Mouse (Mus musculus) ES-E14 (cell line): ENCODE data around the gene Ppp1r13b. TPM values are rescaled to one million over a fixed set of nuclear protein-coding genes. Genes with fewer than 3 reads are reported as not detected.

Experiments
- DNase-seq: peaks from one replicate; pipeline ENCODE4 v3.0.0-alpha.2; 2013; ENCODE audit warnings: low read depth, low spot score
- H3K27ac ChIP-seq: 2 replicates; pipeline ENCODE4 v1.5.1; 2012; ENCODE audit warnings: low read depth, mild to moderate bottlenecking, low read length, moderate library complexity, mixed read lengths; ENCODE audit not compliant: poor library complexity, insufficient read depth, severe bottlenecking
- H3K36me3 ChIP-seq: 2 replicates; pipeline ENCODE4 v1.6.1; 2012; ENCODE audit warnings: mild to moderate bottlenecking, low read length, moderate library complexity, mixed read lengths; ENCODE audit not compliant: control insufficient read depth, poor library complexity, insufficient read depth, severe bottlenecking
- H3K4me1 ChIP-seq, 2 experiments: fragments of 150-350 bp in 1 of 2; sonication (generic) in 1 of 2; 2 replicates each; pipeline ENCODE4 v1.6.1; 2012; ENCODE audit warnings: low read length in 2 of 2, mild to moderate bottlenecking in 1 of 2, mixed read lengths in 1 of 2; ENCODE audit not compliant: control insufficient read depth in 2 of 2, insufficient read depth in 2 of 2, poor library complexity in 1 of 2
- H3K4me3 ChIP-seq, 2 experiments: fragments of 150-350 bp in 1 of 2; sonication (generic) in 1 of 2; 2 replicates each; pipeline ENCODE4 v1.5.1; 2012; ENCODE audit warnings: low read length in 2 of 2, low read depth in 1 of 2, mild to moderate bottlenecking in 1 of 2, mixed read lengths in 1 of 2; ENCODE audit not compliant: insufficient read depth in 1 of 2, poor library complexity in 1 of 2, severe bottlenecking in 1 of 2
- H3K9ac ChIP-seq: 2 replicates; pipeline ENCODE4 v1.6.1; 2012; ENCODE audit warnings: low read depth, mild to moderate bottlenecking, low read length, mixed read lengths; ENCODE audit not compliant: poor library complexity, insufficient read depth, severe bottlenecking
- H3K9me3 ChIP-seq: fragments of 150-350 bp; sonication (generic); 2 replicates; pipeline ENCODE4 v1.6.1; 2012; ENCODE audit warnings: low read depth, mild to moderate bottlenecking, low read length; ENCODE audit not compliant: control insufficient read depth, insufficient read depth
- CHD2 ChIP-seq: IDR thresholded peaks from 2 replicates; pipeline ENCODE4 v1.6.1; 2014; ENCODE audit warnings: mild to moderate bottlenecking, low read depth, low read length, inconsistent platforms
- HCFC1 ChIP-seq: IDR thresholded peaks from 2 replicates; pipeline ENCODE4 v1.6.1; 2012; ENCODE audit warnings: low read length, inconsistent platforms, borderline replicate concordance; ENCODE audit not compliant: insufficient read depth
- MAFK ChIP-seq: IDR thresholded peaks from 2 replicates; pipeline ENCODE4 v1.6.1; 2014; ENCODE audit warnings: mild to moderate bottlenecking, low read depth, low read length, inconsistent platforms; ENCODE audit not compliant: insufficient read depth
- ZC3H11A ChIP-seq: IDR thresholded peaks from 2 replicates; pipeline ENCODE4 v1.6.1; 2012; ENCODE audit warnings: low read depth, mild to moderate bottlenecking, inconsistent platforms, low read length, borderline replicate concordance
- ZNF384 ChIP-seq: IDR thresholded peaks from 2 replicates; pipeline ENCODE4 v1.6.1; 2012; ENCODE audit warnings: low read depth, low read length, inconsistent platforms
- in situ Hi-C, 2 experiments: fragments of 600-800 bp; cut with MboI; formaldehyde crosslinking; loops; one replicate each; pipeline ENCODE4 v1.15.1; 2025; ENCODE audit warnings: low sequenced_read_pairs in 2 of 2, inconsistent platforms in 1 of 2; ENCODE audit not compliant: unreplicated experiment in 2 of 2
- total RNA-seq: library from RNA; depleted of rRNA; stranded (reverse); fragments of 300-350 nt; gene quantifications from 2 replicates; pipeline ENCODE4 v1.2.3, GENCODE M21; 2012

Gene Ppp1r13b
- total RNA-seq, 1 experiment: 4.4 TPM

DNA sequence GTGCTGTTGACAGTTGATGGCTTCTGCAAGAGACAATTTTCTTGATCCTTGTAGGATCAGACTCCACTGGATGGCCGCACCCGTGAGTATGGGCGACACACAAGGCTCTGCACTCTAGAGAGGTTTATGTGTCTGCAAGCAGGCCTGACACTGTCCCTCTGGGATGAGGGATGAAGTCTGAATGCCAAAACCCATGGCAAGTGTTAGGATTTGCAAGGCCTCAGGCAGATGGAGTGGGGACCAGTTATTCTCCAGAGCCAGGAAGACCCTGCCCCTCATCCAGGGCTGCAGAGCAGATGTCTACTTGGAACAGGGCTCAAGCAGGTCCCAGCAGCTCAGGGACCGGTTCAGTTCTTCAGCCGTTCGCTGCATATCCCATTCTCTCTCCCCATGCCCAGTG, 7.9 kb upstream of the Ppp1r13b start:
- H3K9me3 ChIP-seq: no peaks in the 10 kb centered on the region
- no peak overlapping the region for H3K9ac ChIP-seq
- no peak for TF ChIP-seq ZNF384
- no peak for TF ChIP-seq ZC3H11A
- no peak for TF ChIP-seq HCFC1
- TF ChIP-seq CHD2: no peak
- TF ChIP-seq MAFK: no peak
- H3K4me3 ChIP-seq: no peak overlapping the region
- no peak overlapping the region for H3K27ac ChIP-seq
- no peak for DNase-seq
- no peaks in the 10 kb centered on the region; a peak in 1 of 4 replicates for H3K4me1 ChIP-seq
- H3K36me3 ChIP-seq: no peaks in the 10 kb centered on the region
- in situ Hi-C loops: no loop called here

DNA sequence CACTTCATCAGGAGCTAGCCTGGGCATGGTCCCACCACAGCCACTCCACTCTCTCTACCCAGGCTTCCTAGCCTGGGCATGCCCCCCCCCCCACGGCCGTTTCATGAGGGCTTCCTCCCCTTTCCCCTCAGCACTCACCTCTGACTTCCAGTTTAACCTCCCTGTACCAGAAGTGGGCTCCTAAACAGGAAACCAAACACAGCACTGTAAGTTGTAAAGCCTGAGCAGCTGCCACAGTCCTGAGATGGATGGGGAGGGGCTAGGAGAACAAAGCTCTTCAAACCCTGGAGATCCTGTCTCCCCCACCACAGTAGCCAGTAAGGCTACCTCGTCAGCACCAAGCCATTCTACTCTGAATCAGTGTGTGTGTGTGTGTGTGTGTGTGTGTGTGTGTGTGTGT, 6.1 kb upstream of the Ppp1r13b start:
- H3K9ac ChIP-seq: no peak overlapping the region

DNA sequence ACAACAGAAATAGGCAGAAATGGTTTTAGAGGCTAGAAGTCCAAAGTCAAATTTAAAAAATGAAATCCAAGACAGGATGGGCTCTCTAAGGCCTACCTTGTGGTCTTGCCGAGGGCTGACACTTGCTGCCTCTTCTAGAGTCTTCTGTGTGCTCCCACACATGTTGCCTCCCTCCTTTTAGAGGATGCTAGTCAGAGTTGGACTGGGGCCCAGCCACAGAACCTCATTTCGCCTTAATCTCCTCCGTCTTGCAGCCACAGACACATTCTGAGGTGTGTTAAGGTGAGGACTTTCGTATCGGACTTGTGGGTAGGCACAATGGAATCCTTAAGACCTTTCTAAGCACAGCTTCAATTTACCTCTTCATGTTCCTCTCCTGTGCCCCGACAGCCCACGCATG, 4.9 kb upstream of the Ppp1r13b start:
- no peak overlapping the region for H3K9ac ChIP-seq
- no peaks in the 10 kb centered on the region for H3K9me3 ChIP-seq
- H3K4me1 ChIP-seq: no peaks in the 10 kb centered on the region; a peak in 1 of 4 replicates
- no peak overlapping the region; the same call in 1 of the 2 replicates for H3K27ac ChIP-seq
- DNase-seq: no peak
- in situ Hi-C loops: no loop called here
- H3K36me3 ChIP-seq: no peaks in the 10 kb centered on the region
- no peak overlapping the region for H3K4me3 ChIP-seq
- TF ChIP-seq CHD2 (no peak), HCFC1 (no peak)

More for the DNA sequence above, 6.1 kb upstream of the Ppp1r13b start:
- TF ChIP-seq HCFC1: no peak
- TF ChIP-seq MAFK: no peak
- no peak for TF ChIP-seq ZC3H11A
- no peak for TF ChIP-seq ZNF384
- TF ChIP-seq CHD2: no peak
- in situ Hi-C loops: no loop called here
- Histone ChIP-seq H3K4me3 (no peak overlapping the region), H3K4me1 (no peaks in the 10 kb centered on the region; a peak in 1 of 4 replicates), H3K27ac (no peak overlapping the region), H3K9me3 (no peaks in the 10 kb centered on the region), H3K36me3 (no peaks in the 10 kb centered on the region)
- no peak for DNase-seq

DNA sequence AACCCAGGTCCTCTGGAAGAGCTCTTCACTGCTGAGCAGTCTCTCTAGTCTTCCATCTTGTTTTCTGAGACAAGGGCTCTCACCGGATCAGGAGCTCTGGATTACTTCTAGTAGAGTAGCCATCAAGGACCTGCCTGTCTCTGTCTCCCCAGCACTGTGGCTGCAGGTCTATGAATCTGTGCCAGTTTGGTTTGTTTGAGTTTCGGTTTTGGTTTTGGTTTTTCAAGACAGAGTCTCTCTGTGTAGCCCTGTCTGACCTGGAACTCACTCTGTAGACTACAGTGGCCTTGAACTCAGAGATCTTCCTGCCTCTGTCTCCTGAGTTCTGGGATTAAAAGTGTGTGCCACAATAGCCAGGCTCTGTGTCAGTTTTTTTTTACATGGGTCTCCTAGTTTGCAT, 3.9 kb upstream of the Ppp1r13b start:
- H3K9me3 ChIP-seq: no peaks in the 10 kb centered on the region
- TF ChIP-seq MAFK: no peak
- no peak for TF ChIP-seq HCFC1
- no peak overlapping the region for H3K9ac ChIP-seq
- in situ Hi-C loops: no loop called here
- DNase-seq: no peak
- H3K4me1 ChIP-seq: no peaks in the 10 kb centered on the region; a peak in 1 of 4 replicates
- H3K4me3 ChIP-seq: no peak overlapping the region
- H3K27ac ChIP-seq: no peak overlapping the region
- H3K36me3 ChIP-seq: no peaks in the 10 kb centered on the region

DNA sequence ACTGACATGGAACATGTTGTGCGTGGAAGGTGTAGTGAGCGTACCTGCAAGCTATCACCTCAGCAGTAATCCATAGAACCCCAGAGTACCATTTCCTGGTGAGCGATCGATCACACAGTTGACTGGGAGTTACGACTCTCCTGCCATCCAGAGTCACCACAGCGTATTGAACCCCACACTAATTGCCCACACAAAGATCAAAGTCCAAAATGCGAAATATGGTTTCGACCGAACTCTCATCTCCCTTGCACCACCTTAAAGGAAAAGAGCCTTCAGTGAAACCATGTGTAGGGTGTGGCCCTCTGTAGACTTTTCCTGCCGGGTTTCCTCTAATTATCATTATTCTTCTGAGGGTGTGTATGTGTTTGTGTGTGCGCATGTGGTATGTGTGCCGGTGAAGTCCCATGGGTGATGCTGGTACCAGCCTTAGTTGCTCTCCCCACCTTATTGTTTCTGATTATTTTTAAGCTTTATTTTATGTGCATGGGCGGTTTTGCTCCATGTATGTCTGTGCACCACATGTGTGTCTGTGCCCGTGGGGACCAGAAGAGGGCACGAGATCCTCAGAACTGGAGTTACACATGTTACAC, 3.4 kb upstream of the Ppp1r13b start:
- TF ChIP-seq CHD2 (no peak), HCFC1 (no peak), MAFK (no peak), ZNF384 (no peak), ZC3H11A (no peak)
- Histone ChIP-seq H3K4me3 (no peak overlapping the region), H3K36me3 (no peaks in the 10 kb centered on the region), H3K27ac (no peak overlapping the region), H3K9me3 (no peaks in the 10 kb centered on the region), H3K9ac (no peak overlapping the region), H3K4me1 (no peaks in the 10 kb centered on the region; a peak in 1 of 4 replicates)
- DNase-seq: no peak
- in situ Hi-C loops: no loop called here
